Mouse (Mus musculus) cerebellum, adult 11 months (tissue): Measurements from ENCODE around the gene Cep95.
A peak's percentile ranks its signal among the peaks of the same experiment; 100 is the strongest.
"Not testable (repeated sequence)": the region's sequence is repeated elsewhere in the genome, so short reads cannot be mapped to it uniquely, and the experiment has no call there.

Experiments used
- DNase-seq: peaks from one replicate; pipeline ENCODE4 v3.0.0; 2022

The Cep95 gene

DNA sequence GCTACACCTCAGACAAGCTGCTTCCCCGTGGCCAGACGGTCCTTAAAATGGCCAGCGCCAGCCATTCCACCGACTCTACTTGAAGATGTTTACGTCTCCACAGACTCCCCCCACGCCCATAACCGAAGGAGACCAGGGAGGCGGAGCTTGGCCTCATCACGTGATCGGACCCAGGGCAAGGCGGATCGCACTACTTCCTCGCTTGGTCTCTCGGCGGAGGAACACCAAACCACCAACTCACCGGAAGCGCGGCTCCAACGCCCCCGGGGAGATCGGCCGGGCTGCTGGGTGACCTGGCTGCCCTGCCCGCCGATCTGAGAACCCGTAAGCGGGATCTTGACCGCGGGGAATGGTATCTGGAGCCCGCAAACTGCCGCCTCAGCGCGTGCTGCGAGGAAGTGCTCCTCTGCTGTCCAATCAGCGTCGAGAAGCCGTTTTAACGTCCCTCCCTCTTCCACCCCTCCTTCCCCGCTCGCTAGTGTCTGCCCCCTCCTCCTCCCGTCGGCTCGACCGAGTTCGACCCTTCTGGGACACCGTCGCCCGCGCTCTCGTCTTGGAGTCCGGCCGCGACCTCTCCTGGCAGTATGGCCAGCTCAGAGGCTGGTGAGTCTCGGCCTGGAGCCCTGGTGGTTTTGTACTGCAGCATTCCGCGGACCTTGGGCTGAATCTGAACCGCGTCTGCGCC is at the start of gene Cep95, which contains the start of gene Ddx5:
Cep95 (plus strand) TSS at position 478 of the 685 bp plus-strand sequence.
Ddx5 (minus strand) TSS at position 411 of the 685 bp plus-strand sequence.
- peak; percentile 98 for DNase-seq

DNA sequence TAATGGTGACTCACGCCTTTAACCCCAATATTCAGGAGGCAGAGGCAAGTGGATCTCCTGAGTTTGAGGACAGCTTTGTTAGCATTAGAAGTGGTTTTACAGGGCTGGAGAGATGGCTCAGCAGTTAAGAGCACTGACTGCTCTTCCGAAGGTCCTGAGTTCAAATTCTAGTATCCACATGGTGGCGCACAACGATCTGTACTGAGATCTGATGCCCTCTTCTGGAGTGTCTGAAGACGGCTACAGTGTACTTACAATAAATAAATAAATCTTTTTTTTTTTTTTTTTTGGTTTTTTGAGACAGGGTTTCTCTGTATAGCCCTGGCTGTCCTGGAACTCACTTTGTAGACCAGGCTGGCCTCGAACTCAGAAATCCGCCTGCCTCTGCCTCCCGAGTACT is 48.3 kb upstream of the Cep95 start:
- not testable (repeated sequence) for DNase-seq

DNA sequence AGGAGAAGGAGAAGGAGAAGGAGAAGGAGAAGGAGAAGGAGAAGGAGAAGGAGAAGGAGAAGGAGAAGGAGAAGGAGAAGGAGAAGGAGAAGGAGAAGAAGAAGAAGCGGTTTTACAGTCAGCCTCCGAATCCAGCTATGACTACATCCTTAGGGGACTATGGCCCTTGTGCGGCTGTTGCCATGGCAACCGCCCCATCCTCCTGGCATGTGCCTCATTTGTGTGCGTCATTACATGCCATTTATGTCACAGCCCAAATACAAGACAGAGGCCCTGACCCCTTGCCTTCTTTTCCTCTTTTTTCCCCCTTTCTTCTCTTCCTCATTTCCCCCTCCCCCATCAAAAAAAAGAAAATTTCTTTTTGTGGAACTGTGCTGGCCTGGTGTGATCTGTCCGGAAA is 47.8 kb upstream of the Cep95 start:
- DNase-seq, result no peak

DNA sequence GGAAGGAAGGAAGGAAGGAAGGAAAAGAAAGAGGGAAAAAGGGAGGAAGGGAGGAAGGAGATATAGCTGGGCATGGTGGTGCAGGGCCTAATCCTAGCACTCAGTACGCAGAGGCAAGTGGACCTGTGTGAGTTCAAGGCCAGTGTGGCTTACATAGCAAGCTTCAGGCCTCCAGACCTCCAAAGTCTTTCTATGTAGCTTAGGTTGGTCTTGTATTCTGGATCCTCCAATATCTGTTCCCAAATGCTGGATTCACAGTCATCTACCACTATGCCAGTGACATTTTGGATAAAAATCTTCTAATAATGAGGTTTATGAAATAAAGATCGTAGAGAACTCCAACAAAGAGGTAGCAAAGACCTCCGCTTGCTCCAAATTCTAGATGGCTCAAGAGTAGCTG is 47.2 kb upstream of the Cep95 start:
- no peak for DNase-seq

DNA sequence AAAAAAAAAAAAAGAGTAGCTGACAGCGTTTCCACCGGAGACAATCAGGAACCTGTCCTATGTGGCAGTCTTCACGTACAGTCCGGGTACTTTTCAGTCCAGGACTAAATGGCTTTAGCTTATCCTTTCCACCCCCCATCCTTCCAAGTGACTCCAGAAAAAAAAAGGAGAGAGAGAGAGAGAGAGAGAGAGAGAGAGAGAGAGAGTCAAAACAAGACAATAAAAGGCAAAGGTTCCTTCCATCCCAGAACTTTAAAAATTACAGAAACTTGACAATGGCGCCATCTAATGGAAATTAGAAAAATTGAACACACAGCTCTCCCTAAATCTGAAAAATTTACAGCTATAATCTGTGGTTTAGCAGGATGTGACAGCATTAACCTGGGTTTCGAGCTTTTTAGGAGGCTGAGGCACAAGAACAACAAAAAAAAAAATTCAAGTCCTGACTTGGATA is 46.6 kb upstream of the Cep95 start:
- DNase-seq, result no peak

DNA sequence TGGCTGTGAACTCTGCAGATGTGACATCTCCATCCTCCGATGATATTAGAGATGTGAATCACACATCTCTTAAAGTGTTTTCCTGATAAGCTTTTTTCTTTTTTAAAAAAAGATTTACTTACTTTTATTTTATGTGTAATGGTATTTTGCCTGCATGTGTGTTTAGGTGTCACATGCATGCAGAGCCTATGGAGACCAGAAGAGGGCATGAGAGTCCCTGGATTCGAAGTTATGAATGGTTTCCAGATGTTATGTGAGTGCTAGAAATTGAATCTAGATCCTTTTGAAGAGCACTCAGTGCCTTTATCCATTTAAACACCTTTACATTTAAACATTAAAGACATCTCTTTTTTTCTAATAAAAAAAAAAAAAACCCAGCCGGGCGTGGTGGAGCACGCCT is 44.1 kb upstream of the Cep95 start:
- DNase-seq, result no peak

DNA sequence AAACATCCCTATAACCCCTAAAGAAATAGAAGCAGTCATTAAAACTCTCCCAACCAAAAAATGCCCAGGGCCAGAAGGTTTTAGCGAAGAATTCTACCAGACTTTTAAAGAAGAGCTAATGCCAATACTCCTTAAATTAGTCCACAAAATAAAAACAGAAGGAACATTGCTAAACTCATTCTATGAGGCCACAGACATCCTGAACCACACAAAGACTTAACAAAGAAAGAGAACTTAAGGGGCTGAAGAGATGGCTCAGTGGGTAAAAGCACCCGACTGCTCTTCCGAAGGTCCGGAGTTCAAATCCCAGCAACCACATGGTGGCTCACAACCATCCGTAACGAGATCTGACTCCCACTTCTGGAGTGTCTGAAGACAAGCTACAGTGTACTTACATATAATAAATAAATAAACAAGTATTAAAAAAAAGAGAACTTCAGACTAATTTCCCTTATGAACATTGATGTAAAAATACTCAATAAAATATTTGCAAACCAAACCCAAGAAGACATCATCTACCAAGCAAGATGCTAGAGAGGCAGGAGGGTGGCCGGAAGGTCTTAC is 39.4 kb upstream of the Cep95 start:
- not testable (repeated sequence) for DNase-seq

DNA sequence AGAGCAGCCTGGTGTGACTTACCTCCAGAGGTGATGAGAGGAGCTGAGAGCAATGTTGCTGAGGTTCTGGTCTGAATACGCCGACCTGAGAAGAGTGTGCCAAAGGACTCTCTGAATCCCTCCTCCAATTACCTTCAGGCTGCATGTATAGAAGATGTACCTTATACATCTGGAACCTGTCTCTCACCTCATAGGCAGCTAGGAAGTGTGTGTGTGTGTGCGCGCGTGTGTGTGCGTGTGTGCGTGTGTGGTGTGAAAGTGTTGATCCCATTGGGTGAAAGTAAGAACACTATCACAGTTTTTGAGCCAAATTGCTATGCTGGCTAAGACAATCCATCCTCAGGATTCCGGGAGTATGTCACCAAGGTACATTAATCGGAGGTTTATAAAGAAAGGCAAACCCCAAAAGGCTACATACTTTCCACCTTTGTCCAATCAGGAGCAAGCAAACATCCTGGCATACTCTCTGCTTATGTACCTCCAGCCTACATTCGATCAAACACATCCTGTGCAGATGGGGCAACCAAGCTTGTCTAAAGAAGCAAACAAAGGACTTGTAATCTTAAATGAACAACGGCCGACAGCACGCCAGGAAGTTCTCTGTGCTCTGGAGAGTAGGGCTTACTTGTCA is 38.8 kb upstream of the Cep95 start, which contains the start of gene Pecam1:
Pecam1 (minus strand) TSS at position 508 of the 631 bp plus-strand sequence.
- no peak for DNase-seq

DNA sequence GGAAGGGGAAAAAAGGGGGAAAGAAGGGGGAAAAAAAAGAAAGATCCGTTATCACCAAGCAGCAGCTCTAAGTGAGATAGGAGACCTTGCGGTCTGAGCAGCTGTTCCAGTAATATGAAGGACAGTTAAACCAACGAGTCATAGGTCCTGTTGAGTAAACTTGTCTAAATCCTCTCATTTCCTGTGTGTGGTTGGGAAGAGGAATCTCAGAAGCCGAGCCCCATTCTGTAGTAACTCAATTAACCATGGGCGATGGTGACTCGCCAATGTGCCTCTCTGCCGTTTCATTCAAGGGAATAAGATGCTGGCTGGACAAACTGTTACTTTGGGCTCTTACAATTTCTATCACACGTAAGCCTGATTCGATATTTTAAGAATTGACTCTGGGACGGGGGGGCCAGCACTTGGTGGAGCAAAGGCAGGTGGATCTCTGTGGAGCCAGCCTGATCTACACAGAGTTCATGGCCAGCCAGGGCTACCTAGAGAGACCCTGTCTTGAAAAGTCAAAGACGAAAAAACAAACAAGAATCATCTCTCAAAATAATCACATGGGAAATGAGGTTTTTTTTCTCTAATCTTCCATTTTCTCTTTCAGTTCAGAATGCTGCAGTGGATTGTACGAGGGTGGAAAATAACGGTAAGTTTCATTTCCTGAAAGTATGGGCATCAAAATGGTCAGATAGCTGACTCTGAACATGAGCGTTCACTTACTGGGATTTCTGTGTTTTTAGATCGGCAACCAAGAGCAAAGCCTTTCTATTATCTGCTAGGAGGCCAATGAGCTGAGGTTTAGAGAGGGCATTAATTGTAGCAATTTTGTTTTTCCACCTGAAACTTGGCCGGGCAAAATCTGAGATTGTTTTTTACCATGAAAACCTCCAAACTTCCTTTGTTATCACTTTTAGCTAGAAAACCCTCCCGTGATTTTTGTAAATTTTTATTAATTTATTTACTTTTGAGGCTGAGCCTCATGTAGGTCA is 37.7 kb upstream of the Cep95 start, which contains the start of gene Milr1:
Milr1 (plus strand) TSS at position 188 of the 980 bp plus-strand sequence.
- no peak for DNase-seq

DNA sequence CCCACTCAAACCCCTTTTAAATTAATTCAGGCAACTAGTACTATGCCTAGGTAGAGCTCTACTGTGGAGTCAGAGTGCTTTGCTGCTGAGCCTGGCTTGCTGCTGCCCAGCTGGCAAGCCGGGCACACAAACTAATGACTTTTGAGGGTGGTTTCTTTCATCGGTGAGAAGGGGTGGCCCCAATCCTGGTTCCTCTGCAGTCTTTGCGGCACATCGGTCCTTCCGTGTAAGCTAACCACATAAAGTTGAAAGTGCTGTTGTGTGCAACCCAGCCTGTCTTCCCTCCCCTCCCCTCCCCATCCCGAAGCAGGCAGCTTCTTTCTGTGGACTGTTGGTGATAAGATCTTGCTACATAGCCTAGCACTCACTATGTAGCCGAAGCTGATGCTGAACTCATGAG is 36.9 kb upstream of the Cep95 start:
- no peak for DNase-seq

DNA sequence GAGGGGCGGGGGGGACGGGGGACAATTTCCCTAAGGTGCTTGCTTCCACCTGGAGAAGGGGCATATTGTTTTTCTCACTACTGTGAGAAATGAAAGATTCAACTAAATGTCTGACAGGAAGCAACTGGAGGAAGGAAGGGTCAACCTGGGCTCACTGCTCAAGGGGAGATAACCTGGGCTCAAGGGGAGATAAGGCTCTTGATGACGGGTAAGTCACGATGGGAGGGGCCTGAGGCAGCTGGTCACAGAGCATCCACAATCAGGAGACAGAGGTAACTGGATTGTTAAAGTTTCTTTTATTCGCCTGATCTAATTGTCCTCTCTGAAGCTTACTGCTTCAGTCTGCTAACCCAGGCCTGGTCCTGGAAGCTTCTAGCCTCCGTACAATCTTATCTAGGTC is 35.7 kb upstream of the Cep95 start:
- no peak for DNase-seq

DNA sequence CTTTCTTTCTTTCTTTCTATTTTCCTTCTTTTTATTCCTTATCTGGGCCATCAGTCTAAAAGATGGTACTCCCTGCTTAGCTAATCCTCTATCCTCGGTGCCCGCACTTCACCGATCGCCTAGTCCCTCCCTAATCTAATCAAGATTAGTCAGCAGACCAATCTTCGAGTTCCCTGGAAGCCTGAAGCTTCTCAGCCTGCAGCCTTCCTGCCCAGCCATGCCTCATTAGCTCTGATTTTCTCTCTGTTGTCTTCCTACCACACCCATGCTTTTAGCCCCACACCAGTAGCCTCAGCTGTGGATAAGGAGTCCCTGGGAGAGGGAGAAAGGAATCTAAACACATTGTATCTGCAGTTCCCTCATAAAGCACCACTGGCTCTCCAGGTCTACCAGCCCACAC is 33.5 kb upstream of the Cep95 start:
- DNase-seq, result no peak

DNA sequence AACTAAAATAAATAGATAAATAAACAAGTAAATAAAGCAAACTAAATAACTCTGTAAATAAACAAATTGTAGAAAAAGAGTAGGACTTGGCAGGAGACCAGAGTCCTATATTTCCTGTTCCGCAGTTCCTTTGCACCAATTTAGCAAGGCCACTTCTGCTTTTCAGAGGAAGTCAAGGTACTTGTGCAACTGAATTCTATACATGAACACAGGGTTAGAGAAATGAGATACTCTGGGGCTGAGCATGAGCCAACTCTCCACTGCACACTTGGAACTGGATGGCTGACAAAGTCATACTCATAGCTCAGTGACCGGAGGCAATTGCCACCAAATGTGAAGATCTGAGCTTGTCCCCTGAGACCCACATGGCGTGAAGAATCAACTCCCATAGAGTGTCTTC is 30.0 kb upstream of the Cep95 start:
- no peak for DNase-seq

DNA sequence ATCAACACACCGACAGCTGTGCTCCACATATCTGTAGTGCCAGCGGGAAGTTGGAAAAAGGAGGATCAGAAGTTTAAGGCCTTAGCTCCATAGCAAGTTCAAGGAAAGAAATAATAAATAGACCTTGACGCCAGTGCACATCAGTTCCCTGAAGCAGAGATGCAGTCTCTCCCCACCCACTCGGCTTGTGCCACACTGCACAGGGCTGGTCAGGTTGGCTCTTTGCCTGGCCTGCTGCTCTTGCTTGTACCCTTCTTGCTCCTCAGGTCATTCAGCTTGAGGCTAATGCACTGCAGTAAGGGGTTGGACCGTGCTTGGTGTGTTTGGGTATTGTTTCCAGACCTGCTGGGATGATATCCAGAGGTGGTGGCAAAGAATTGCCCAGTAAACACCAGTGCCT is 28.5 kb upstream of the Cep95 start:
- DNase-seq, result no peak

DNA sequence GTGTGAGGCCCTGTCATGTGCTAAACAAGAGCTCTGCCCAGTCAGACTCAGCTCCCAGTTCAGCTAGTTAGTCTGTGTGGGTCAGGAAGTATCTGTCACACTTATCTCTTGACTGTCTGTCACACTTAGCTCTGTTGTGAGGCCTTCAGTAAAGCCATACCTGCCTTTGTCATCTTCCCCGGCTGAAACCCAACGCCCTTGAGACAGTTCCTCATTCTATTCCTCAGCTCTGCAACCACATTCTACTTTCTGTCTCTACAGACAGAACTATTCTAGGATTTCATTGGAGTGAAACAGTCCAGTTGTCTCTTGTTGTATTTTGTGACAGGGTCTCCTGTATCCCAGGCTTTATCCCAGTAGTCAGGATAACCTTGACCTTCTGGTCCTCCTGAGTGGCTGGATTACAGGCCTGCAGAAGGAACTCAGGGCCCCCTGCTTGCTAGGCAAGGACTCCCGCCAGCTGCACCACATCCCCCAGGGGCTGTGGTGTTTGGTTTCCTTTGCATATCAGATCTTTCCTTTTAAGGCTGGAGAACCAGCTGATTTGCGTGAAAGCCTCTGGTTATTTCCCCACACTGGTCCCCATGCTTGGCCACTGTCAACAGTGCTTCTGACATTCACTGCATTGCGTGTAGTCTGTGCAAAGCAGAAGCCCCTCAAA is 26.8 kb upstream of the Cep95 start:
- no peak for DNase-seq

DNA sequence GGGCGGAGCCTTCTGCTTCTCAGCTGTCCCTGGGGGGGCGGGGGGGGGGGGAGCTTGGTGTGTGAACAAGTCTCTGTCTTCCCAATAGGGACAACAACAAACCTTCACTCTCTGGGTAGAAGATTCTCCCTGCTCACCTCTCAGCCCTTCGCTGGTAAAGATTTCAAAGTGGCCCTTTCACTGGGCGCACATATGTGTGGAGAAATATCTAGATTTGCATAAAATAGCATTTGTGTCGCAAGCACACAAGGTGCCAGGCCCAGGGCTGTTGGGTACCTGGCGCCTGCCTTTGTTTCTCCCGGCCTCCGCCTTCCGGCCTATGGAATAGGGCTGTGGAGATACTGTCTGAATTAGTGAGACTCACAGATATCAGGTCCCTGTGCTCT is 26.3 kb upstream of the Cep95 start:
- DNase-seq, result no peak

DNA sequence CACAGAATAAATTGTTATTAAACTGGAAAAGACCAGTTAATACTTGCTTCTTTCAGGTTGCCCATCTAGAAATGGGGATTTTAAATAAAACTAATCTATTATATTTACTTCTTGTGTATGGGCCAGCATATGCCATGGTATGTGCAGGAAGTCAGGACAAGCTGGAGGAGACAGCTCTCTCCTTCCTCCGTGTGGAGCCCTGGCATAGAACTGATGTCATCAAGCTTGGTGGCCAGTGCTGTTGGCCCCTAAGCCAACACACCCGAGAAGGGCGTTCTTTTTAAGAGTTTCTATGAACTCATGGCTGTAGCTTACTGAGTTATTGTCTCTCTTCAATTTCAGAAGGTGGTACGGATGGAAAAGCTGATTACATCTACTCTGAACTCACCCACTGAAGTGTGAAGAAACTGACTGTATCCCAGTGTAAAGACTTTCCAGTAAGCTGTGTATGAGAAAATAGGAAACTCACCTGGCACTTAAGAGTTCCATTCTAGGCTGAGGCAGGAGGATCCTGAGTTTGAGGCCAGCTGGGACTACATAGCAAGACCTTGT is 22.4 kb upstream of the Cep95 start:
- DNase-seq, result no peak

DNA sequence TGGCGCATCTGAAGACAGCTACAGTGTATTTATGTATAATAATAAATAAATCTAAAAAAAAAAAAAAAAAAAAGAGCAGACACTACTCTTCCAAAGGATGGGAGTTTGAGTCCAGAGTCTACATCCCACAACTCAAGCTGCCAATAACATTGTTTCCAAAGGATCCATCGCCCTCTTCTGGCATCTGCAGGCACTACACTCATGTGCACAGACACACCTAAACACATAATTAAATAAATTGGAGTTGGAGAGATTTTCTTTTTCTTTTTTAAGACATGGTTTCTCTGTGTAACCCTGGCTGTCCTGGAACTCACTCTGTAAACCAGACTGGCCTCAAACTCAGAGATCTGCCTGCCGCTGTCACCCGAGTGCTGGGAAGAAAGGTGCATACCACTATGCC is 21.5 kb upstream of the Cep95 start:
- no peak for DNase-seq

DNA sequence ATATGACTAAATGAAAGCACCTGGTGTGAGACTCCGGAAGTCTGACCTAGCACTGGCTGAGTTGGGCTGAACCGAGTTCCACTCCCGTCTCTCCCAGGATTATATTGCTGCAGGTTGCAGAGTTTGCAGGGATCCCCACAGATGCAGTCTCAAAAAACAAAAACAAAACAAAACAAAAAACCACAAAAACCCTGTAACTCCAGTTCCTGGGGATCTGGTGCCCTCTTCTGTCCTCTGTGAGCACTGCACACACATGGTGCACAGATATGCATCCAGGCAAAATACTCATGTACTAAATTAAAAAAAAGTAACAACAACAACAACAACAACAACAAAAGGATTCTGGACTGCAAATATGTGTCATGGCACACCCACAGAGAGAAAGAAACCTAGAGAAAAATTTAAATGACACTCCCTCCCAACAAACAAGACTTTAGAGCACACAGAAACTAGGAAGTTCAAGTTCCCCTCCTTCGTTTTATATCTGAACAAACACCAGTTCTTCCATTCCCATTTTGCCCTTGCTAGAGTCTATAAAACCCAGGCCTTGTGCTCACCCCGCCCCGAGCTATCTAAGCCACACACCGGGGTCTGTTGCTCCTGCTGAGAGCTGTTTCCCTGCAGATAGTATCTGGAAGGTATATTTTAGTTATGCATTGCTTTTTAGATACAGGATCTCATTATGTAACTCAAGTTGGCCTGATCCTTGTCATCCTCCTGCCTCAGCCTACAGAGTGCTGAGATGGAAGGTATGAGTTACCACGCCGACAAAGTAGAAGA is 18.7 kb upstream of the Cep95 start:
- DNase-seq, result no peak

DNA sequence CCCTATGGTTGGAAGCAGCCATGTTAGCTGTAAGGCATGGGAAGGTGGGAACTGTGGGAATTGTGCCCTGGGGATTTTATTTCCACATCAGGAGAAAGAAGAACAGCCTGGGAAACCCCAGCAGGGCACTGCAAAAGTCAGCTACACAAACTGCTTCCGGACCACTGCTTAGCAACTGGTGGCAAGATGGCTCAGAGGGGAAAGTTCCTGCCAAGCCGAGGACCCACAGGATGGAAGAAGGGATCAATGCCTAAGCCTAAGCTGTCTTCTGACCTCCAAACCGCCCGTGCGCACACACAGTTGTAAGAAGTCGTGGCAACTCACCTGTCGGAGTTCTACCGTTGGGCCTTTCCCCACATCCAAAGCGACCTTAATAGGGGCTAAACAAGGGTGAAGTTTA is 16.0 kb upstream of the Cep95 start:
- DNase-seq, result no peak

DNA sequence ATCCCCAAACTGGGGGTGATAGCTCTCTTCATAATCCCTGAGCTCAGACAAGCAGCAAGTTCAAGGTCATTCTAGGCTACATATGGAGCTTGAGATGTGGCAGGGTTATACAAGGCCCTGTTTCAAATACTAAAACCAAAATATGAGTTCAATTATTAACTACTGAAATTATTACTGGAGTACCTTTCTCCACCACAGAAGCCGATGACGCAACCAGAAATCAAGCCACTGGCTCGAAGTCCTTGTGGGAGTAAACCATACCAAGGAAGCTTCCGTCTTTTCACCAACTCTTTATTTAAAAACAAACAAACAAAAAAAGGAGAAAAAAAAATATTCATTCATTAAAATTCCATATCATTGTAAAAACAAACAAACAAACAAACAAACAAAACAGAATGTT is 12.1 kb upstream of the Cep95 start:
- no peak for DNase-seq
